Mouse (Mus musculus): ENCODE data around the gene Cyp4a12a.
"Not testable (repeated sequence)": the region's sequence is repeated elsewhere in the genome, so short reads cannot be mapped to it uniquely, and the experiment has no call there.

The Cyp4a12a gene

DNA sequence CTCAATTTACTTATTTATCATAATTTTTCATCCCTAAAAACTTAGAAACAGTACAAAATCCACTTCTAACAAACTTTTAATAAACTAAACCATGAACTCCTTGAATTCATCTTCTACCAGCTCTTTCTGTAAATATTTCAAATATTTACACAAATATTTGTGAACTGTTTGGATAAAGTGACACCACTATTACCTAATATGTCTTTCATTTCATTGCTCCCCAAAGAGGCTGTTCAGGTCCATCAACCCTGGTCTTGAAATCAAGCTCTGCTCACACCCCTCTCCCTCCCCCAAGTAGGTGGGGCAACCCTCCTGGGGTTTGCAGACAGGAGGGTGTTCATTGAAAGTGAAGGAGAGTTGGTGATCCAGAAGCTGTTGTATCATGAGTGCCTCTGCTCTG, at the start of gene Cyp4a12a:
TSS of gene Cyp4a12a (plus strand) at position 301 of the 400 bp plus-strand sequence.
- not testable (repeated sequence) for DNase-seq (ENCODE audit: low spot score in 2 of 2)

DNA sequence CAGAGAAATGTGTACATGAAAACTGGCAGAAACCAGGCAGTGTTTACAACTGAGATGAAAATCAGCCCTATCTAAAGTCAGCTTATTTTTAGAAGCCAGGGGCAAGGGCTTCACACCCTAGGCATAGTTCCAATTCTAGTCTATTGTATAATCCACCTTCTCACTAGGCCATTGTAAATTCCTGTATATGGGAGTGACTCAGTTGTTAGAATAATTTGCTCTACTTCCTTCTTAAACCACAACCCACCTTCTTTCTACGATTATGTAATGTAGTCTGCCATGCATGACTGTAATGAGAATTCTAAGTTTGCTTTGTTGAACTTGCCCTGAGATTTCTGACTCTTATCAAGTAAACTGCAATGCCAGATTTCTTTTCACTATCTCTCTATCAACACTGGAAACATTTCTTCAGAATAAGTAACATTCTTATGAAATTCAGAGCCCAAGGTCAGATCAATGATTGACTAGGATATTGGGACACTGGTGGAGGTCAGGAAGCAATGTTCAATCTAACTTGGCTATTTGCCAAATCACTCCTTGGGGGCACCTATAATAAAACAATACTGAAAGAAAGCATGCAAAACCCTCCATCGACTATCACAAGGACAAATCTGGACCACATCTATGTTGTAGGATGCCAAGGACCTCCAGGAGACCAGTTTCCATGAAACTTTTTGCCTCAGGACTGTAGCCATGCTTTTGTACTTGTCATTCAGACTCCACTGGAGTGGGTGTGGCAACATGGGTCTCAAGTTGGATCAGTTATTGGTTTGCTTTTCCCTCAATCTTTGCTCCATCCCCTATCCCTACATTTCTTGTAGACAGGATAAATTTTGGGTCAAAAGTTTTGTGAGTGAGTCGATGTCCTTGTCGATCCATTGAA, 33.9 kb upstream of the Cyp4a12a start:
- not testable (repeated sequence) for DNase-seq (ENCODE audit: low spot score in 2 of 2)

DNA sequence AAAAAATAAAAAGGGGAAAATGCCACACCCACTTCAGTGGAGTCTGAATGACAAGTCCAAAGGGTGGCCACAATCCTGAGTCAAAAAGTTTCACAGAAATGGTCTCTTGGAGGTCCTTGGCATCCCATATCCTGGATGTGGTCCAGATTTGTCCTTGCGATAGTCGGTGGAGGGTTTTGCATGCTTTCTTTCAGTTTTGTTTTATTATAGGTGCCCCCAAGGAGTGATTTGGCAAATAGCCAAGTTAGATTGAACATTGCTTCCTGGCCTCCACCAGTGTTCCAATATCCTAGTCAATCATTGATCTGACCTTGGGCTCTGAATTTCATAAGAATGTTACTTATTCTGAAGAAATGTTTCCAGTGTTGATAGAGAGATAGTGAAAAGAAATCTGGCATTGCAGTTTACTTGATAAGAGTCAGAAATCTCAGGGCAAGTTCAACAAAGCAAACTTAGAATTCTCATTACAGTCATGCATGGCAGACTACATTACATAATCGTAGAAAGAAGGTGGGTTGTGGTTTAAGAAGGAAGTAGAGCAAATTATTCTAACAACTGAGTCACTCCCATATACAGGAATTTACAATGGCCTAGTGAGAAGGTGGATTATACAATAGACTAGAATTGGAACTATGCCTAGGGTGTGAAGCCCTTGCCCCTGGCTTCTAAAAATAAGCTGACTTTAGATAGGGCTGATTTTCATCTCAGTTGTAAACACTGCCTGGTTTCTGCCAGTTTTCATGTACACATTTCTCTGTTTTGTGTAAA, 20.4 kb upstream of the Cyp4a12a start:
- DNase-seq (ENCODE audit: low spot score in 2 of 2) = not testable (repeated sequence)

DNA sequence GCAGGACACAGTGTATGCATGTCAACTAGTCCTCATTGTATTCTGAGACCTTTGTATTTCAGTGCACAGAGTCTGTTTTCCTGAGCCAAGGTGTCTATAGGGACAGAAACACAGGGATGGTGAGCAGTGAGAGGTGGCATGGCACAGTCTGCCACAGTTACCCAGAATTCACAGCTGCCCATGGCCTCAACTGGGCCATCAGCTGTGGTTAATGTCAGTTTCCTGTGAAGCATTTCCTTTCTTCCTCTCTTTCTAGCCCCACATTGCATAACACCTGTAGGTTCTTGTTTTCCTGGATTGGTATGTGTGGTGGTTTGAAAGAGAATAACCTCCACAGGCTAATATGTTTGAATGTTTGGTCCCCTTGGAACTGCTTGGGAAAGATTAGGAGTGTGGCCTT, 18.5 kb upstream of the Cyp4a12a start:
- DNase-seq (ENCODE audit: low spot score in 2 of 2) = no peak

DNA sequence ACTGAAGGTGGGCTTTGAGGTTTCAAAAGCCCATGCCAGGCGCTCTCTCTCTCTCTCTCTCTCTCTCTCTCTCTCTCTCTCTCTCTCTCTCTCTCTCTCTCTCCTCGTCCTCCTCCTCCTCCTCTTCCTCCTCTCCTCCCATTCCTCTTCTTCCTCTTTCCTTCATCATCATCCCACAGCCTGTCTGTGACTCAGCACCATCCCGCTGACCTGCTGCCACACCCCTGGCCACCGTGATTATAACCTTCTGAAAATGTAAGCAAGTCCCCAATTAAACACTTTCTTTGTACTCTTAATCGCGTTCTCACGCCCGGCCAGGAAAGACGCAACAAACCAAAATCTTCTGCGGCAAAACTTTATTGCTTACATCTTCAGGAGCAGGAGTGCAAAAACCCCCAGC, 18.1 kb upstream of the Cyp4a12a start:
- DNase-seq (ENCODE audit: low spot score in 2 of 2) = not testable (repeated sequence)

DNA sequence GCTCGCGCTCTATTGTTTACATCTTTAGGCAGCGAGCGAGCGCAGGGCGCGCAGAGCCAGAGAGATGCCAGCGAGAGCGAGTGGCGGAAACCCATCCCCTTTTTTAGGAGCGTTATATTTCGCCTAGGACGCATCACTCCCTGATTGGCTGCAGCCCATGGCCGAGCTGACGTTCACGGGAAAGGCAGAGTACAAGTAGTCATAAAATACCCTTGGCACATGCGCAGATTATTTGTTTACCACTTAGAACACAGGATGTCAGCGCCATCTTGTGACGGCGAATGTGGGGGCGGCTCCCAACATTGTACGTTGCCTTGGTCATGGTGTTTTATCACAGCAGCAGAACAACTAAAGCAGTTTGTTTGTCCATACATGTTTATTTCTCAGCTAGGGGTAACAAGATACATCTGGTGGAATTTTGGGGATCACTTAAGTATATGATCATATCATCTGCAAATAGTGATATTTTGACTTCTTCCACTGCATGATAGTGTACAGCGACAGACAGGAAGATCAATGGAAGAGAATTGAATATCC, 17.5 kb upstream of the Cyp4a12a start:
- not testable (repeated sequence) for DNase-seq (ENCODE audit: low spot score in 2 of 2)

DNA sequence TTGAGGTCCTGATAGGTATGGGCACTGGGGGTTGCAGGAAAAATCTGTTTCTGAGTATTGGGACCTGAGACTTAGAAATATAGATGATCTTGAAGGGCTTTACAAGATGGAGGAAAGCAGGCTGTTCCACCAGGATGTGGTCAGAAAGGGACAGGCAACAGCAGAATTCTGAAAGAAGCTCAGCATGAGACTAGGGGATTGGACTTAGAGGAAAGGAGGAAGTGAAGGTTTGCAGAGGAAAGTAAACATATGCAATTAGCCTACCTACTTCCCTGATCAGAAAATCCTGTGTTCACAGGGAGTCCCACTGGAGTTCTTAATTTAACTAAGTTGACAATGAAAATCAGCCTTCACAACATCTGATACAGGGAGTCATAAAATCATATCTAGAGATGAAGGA, 26.9 kb downstream of the Cyp4a12a start:
- not testable (repeated sequence) for DNase-seq (ENCODE audit: low spot score in 2 of 2)

DNA sequence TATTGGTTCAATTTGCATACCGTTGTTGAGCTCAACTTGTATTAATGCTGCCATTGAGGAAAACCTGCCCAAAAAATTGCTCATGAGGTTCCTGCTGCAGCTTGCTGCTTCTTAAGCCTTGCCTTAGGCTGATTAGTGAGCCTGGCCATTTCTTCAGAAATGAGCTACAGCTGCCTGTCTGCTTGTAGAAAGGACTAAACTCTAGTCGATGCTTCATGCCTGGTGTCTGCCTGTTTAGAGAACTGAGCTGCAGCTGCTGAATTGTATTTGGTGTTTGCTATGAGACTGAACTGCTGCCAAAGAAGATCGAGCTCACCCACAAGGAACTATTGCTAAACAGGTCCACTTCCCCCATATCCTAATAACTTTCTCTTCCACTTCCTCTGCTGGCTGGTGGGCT, 66.8 kb downstream of the Cyp4a12a start:
- DNase-seq (ENCODE audit: low spot score in 2 of 2) = not testable (repeated sequence)

DNA sequence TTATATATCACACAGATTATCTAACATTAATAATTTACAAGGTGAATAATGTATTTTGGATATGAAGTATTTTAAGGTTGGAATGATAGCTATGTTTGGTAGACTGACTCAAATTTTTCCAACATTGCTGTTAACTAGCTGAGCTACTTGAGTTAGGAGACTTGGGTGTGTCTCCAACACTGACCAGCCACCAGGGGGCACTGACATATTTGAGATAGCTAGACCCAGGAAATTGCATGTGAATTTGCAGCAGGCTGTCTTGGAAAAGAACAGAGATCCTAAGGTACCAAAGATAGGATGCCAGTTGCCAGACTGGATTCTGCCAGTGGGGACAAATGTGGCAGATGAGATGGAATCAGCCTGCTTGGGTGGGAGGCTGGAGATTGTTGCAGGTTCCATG, 69.2 kb downstream of the Cyp4a12a start:
- DNase-seq (ENCODE audit: low spot score in 2 of 2) = not testable (repeated sequence)

Measured in cerebellum, postnatal 4 days (tissue).